Mouse (Mus musculus): Measurements from ENCODE around the gene Svep1.

Gene Svep1

GRCm38 (mm10) chr4:58079631-58080030 lies 127.0 kb downstream of the Svep1 start:
- peak; percentile 46 to 48 for DNase-seq

DNA sequence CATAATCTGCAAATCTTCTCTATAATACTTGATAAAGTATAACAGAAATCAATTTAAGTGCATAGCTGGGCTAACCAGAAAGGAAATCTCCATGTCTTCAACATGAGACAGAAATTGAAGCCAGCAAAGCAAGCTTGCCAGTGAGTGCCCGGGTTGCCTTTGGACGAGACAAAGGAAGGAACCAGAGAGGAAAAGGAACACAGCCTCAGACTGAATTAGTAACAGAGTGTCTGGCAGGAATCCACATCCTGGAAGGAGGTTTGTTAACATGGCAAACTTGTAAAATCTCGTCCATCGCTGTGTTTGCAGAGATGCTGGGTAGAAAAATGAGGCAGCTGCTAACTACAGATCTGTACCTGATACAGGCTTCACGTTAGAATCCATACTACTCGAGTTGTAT lies 128.7 kb downstream of the Svep1 start:
- DNase-seq, result no peak

- DNase-seq, result no peak
These were observed 129.1 kb downstream of the Svep1 start for GRCm38 (mm10) chr4:58077536-58077935.

DNA sequence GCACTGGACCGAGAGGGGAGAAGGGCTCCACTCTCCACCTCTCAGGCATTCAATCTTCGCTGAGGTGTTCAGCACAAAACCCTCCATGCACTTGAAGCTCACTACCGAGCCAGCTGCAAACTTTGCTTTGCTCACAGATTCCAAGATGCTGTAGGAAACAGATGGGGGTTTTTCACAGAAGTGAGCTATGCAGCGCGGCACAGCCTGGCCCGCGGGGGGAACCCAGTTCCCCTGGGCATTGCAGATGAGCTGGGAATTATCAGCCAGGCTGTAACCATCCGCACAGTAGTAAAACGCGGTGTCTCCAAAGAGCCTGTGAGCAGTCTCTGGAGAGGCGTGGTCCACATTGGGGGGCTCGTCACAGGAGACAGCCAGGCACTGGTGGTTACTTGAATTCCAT lies 133.8 kb downstream of the Svep1 start:
- no peak for DNase-seq

DNA sequence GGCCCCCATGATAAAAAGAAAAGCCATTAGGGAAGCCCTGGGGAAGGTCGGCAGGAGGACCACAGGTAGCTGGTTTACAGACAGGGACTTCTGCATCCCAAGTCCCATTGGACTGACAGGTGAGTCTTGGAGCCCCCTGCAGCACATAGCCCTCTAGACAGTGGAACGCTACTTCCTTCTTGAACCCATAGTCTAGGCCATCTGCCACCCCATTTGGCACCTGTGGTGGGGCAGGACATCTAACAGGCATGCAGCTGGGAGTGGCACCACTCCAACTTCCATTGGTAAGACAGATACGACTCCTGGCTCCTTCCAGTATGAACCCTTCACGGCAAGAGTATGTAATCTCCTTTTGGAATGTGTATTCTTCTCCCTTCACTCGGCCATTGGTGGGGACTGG lies 137.8 kb downstream of the Svep1 start:
- no peak for DNase-seq

- no peak for DNase-seq
These were observed 141.9 kb downstream of the Svep1 start for GRCm38 (mm10) chr4:58064721-58065120.

DNA sequence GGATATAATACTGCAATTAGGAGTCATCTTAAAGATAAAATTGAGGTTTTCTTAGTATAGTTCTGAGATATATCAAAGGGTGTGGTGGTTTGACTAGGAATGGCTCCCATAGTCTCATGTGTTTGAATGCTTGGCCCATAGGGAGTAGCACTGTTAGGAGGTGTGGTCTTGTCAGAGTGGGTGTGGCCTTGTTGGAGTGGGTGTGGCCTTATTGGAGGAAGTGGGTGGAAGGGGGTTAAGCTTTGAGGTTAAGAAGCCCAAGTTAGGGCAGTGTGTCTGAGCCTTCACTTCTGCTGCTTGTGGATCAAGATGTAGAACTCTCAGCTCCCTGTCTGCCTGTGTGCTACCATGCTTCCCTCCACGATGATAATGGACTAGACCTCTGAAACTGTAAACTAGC lies 143.7 kb downstream of the Svep1 start:
- DNase-seq, result peak; percentile 16 to 23

GRCm38 (mm10) chr4:58055653-58056052 lies 151.0 kb downstream of the Svep1 start:
- DNase-seq, result no peak

- no peak for DNase-seq
These were observed 152.2 kb downstream of the Svep1 start for GRCm38 (mm10) chr4:58054441-58054840.

- DNase-seq, result no peak
These were observed 155.9 kb downstream of the Svep1 start for GRCm38 (mm10) chr4:58050746-58051145.

DNA sequence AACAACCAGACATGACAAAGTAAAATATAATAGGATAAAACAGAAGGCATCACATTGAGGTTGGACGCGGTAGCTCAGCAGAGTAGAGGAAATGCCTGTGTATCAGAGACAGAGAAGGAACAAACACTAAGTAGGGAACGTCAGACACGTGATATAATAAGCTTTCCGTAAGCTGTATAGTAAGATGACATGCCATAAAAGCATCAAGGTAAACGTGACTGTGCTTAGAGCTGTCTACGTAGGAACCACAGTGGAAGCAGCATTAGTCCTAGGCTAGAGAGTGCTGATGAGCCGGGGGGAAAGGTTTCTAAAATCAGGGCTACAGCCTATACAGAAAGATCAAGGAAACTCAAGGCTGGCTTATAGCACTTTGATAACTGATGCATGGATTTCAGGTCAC lies 156.4 kb downstream of the Svep1 start:
- no peak for DNase-seq

DNA sequence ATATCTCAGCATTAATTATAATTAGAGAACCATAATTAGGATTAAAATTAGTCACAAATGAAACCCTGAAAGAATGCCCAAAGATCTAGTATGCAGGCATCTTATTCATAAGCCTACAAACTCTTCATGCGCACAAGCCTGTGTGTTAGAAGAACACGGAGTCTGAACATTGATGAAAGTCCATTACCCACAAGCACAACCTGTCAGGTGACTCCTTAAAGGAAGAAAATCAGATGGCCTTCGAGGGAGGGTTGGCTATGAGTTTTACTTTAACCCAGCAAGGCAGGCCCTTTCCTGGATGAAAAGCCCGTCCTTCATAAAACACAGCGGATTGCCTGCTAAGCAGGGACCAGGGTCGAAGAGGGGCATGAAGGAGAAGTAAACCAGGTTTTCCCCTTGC lies 161.8 kb downstream of the Svep1 start:
- no peak for DNase-seq

DNA sequence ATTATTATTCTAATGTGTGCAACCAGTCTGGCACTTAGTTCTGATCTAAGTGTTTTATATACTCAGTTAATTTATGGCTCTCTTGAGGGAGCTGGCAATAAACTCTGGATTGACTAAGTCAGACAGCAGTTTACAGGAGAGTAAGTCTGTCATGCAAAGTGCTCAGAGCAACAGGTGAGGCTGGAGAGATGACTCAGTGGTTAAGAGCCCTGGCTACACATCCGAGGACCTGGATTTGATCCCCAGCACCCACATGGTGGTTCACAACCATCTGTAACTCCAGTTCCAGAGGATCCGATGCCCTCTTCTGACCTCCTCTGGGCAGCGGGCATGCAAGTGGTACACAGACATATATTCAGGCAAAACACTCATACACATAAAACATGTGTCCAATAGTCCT lies 162.3 kb downstream of the Svep1 start:
- DNase-seq, result no peak

- no peak for DNase-seq
These were observed 166.6 kb downstream of the Svep1 start for GRCm38 (mm10) chr4:58040093-58040492.

DNA sequence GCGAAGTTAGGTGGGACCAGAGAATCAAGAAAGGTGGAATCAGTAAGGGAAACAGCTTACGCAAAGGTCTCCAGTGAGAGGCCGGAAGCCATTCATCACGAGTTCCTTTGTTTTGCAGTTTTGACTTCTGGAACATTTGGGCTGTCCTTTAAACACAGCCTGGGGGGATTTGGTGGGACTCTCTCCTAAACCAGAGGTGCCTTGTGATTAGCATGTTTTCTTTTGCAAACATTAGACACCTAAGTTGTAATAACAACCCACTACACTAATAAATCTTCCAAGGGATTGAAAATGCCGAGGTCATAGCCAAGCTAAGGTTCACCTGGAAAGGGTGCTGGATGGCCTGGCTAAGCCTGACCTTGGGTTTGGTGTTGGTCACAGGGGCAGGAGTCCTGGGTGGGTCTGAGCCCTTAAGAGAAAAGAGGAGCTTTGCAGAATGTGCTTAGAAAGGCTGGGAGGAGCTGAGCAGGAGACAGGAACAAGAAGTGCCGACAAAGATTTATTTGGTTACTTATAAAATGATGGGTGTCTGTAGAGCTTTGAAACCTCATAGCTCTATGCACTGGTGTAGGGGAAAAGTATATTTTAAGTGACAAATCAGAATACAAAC lies 169.5 kb downstream of the Svep1 start:
- DNase-seq, result no peak

- no peak for DNase-seq
These were observed 172.0 kb downstream of the Svep1 start for GRCm38 (mm10) chr4:58034663-58035062.

GRCm38 (mm10) chr4:58032714-58033113 lies 173.9 kb downstream of the Svep1 start:
- no peak for DNase-seq

DNA sequence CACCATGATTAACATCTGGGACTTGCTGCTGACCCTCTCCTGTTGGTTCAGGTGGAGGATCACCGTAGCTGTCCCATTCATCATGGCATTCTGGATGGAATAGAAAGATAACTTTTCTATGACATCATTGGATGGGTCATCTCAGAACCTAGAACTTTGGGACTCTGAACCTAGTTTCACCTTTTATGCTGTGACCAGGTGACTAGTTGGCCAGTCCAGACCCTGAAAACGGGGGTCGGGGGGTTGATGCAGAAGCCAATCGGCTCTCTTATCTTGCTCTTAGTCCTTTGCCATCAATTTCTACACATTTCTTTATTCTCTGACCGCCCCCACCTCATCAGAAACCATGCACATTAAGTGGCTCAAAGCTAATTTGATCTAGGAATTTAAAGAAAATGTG lies 197.6 kb downstream of the Svep1 start, which contains the start of gene Txndc8:
Gene Txndc8 (minus strand): TSS at position 101 of the 400 bp plus-strand sequence.
- no peak for DNase-seq

- no peak for DNase-seq
These were observed 203.2 kb downstream of the Svep1 start for GRCm38 (mm10) chr4:58003501-58003900.

Measured in B cell, adult 2 months (primary cell).